Mouse (Mus musculus) liver, embryonic 15.5 days (tissue): ENCODE measurements around the gene Alg12. TPM values are rescaled to one million over a fixed set of nuclear protein-coding genes. Genes with fewer than 3 reads are reported as not detected.

Experiments
- ATAC-seq: fragments of 200-750 bp; cut with Nextera tagmentation; 2 replicates; pipeline ENCODE4 v1.8.0; 2017; ENCODE audit warnings: moderate number of reproducible peaks, mild to moderate bottlenecking, moderate library complexity; ENCODE audit not compliant: insufficient read depth
- H3K27ac ChIP-seq: fragments of 300-500 bp; sonication (generic); replicated peaks from 2 replicates; pipeline ENCODE4 v1.5.1; 2015; ENCODE audit warnings: mild to moderate bottlenecking, inconsistent platforms
- H3K27me3 ChIP-seq: fragments of 300-500 bp; sonication (generic); 2 replicates; pipeline ENCODE4 v1.6.1; 2015; ENCODE audit warnings: mild to moderate bottlenecking, inconsistent platforms
- H3K36me3 ChIP-seq: fragments of 300-500 bp; sonication (generic); replicated peaks from 2 replicates; pipeline ENCODE4 v1.6.1; 2015; ENCODE audit warnings: moderate library complexity, mild to moderate bottlenecking, inconsistent platforms
- H3K4me1 ChIP-seq: fragments of 300-500 bp; sonication (generic); replicated peaks from 2 replicates; pipeline ENCODE4 v1.6.1; 2015; ENCODE audit warnings: inconsistent platforms
- H3K4me2 ChIP-seq: fragments of 300-500 bp; sonication (generic); 2 replicates; pipeline ENCODE4 v1.6.1; 2015; ENCODE audit warnings: moderate library complexity, mild to moderate bottlenecking, inconsistent platforms
- H3K4me3 ChIP-seq: fragments of 300-500 bp; sonication (generic); replicated peaks from 2 replicates; pipeline ENCODE4 v1.5.1; 2015; ENCODE audit warnings: mild to moderate bottlenecking, inconsistent platforms
- H3K9ac ChIP-seq: fragments of 300-500 bp; sonication (generic); 2 replicates; pipeline ENCODE4 v1.6.1; 2015; ENCODE audit warnings: moderate library complexity, mild to moderate bottlenecking, inconsistent platforms
- H3K9me3 ChIP-seq: fragments of 300-500 bp; sonication (generic); replicated peaks from 2 replicates; pipeline ENCODE4 v1.6.1; 2016; ENCODE audit warnings: inconsistent platforms
- WGBS: fragments of 180-500 bp; shearing (Covaris S2); methylation state at CpG from one replicate; pipeline ENCODE4 v1.1.7; 2015; ENCODE audit warnings: mixed read lengths; ENCODE audit not compliant: insufficient replicate concordance; 5-methylcytosine and 5-hydroxymethylcytosine counted together
- polyA plus RNA-seq: library from polyadenylated mRNA; unstranded; fragments of >200 nt; fragmentation: Nextera tagmentation; extraction: Ambion mirVana; gene quantifications from 2 replicates; pipeline ENCODE4 v1.2.1, GENCODE M21; 2015

Gene Alg12
- polyA plus RNA-seq, 1 experiment from 2014 or later, result 5.5 TPM

GRCm38 (mm10) chr15:88841580-88842299 is 22.6 kb upstream of the Alg12 start:
- ATAC-seq, result no peak
- WGBS, result 54% methylated on average over 3 of the region's 3 CpGs

GRCm38 (mm10) chr15:88841160-88841559 is 22.0 kb upstream of the Alg12 start:
- Histone ChIP-seq H3K9me3 (no peaks in the 10 kb centered on the region), H3K4me2 (no peak overlapping the region), H3K27me3 (peaks cover 20% of the 10 kb centered on the region), H3K4me1 (peaks cover 16% of the 10 kb centered on the region), H3K36me3 (no peaks in the 10 kb centered on the region), H3K4me3 (no peak overlapping the region), H3K9ac (no peak overlapping the region), H3K27ac (no peak overlapping the region)
- no peak for ATAC-seq
- 82% methylated on average over 2 of the region's 2 CpGs for WGBS

More at GRCm38 (mm10) chr15:88841580-88842299, 22.6 kb upstream of the Alg12 start:
- H3K4me1 ChIP-seq, result peaks cover 16% of the 10 kb centered on the region
- no peaks in the 10 kb centered on the region for H3K9me3 ChIP-seq
- no peak overlapping the region for H3K4me2 ChIP-seq
- H3K9ac ChIP-seq, result no peak overlapping the region
- H3K27ac ChIP-seq, result no peak overlapping the region
- peaks cover 20% of the 10 kb centered on the region for H3K27me3 ChIP-seq
- no peak overlapping the region for H3K4me3 ChIP-seq
- no peaks in the 10 kb centered on the region for H3K36me3 ChIP-seq

GRCm38 (mm10) chr15:88840126-88840525 is 21.0 kb upstream of the Alg12 start:
- Histone ChIP-seq H3K27ac (no peak overlapping the region), H3K9me3 (no peaks in the 10 kb centered on the region), H3K4me1 (peaks cover 16% of the 10 kb centered on the region), H3K9ac (no peak overlapping the region), H3K4me3 (no peak overlapping the region), H3K36me3 (no peaks in the 10 kb centered on the region), H3K27me3 (peaks cover 24% of the 10 kb centered on the region), H3K4me2 (no peak overlapping the region)
- WGBS, result 59% methylated on average over 10 of the region's 10 CpGs
- no peak for ATAC-seq

GRCm38 (mm10) chr15:88839271-88839670 is 20.2 kb upstream of the Alg12 start:
- 32% methylated on average over 9 of the region's 9 CpGs for WGBS
- H3K27ac ChIP-seq, result no peak overlapping the region
- H3K4me2 ChIP-seq, result no peak overlapping the region
- H3K4me1 ChIP-seq, result peaks cover 16% of the 10 kb centered on the region
- H3K9me3 ChIP-seq, result no peaks in the 10 kb centered on the region
- peaks cover 24% of the 10 kb centered on the region for H3K27me3 ChIP-seq
- no peak overlapping the region for H3K9ac ChIP-seq
- ATAC-seq, result 0 out of 2 replicates have a peak, but pooled peaks have one; percentile 11
- H3K36me3 ChIP-seq, result no peaks in the 10 kb centered on the region
- no peak overlapping the region for H3K4me3 ChIP-seq

GRCm38 (mm10) chr15:88837977-88838376 is 18.9 kb upstream of the Alg12 start:
- WGBS, result 3% methylated on average over 11 of the region's 11 CpGs
- H3K4me2 ChIP-seq, result peak overlapping the region; percentile 65
- H3K27ac ChIP-seq, result peak overlapping the region; percentile 45; the same call in 1 of the 2 replicates

GRCm38 (mm10) chr15:88837199-88837932 is 18.2 kb upstream of the Alg12 start:
- WGBS, result under 1% methylated on average over 39 of the region's 39 CpGs
- peak; percentile 76 for ATAC-seq
- Histone ChIP-seq H3K4me3 (peak overlapping the region; percentile 56), H3K9ac (no peak overlapping the region), H3K27ac (peak overlapping the region; percentile 59), H3K27me3 (peaks cover 24% of the 10 kb centered on the region), H3K36me3 (no peaks in the 10 kb centered on the region), H3K9me3 (no peaks in the 10 kb centered on the region), H3K4me2 (peak overlapping the region; percentile 65), H3K4me1 (peaks cover 16% of the 10 kb centered on the region)

More at GRCm38 (mm10) chr15:88837977-88838376, 18.9 kb upstream of the Alg12 start:
- Histone ChIP-seq H3K4me1 (peaks cover 16% of the 10 kb centered on the region), H3K9ac (no peak overlapping the region), H3K9me3 (no peaks in the 10 kb centered on the region), H3K27me3 (peaks cover 24% of the 10 kb centered on the region), H3K36me3 (no peaks in the 10 kb centered on the region), H3K4me3 (peak overlapping the region; percentile 56)
- no peak for ATAC-seq

- peak overlapping the region; percentile 16; the same call in 1 of the 2 replicates for H3K27ac ChIP-seq
- peak overlapping the region; percentile 65 for H3K4me2 ChIP-seq
- H3K9me3 ChIP-seq, result no peaks in the 10 kb centered on the region
- peaks cover 20% of the 10 kb centered on the region for H3K4me1 ChIP-seq
- H3K9ac ChIP-seq, result peak overlapping the region; percentile 12; the same call in 1 of the 2 replicates
- H3K27me3 ChIP-seq, result peaks cover 24% of the 10 kb centered on the region
- peak overlapping the region; percentile 56; the same call in 1 of the 2 replicates for H3K4me3 ChIP-seq
- no peak for ATAC-seq
- WGBS, result 46% methylated on average over 5 of the region's 5 CpGs
- H3K36me3 ChIP-seq, result no peaks in the 10 kb centered on the region
Measured at GRCm38 (mm10) chr15:88836571-88836970, 17.5 kb upstream of the Alg12 start.

- no peak for ATAC-seq
- Histone ChIP-seq H3K4me1 (peaks cover 20% of the 10 kb centered on the region), H3K27ac (0 out of 2 replicates have a peak overlapping the region, but pooled peaks have one; percentile 16), H3K4me2 (0 out of 2 replicates have a peak overlapping the region, but pooled peaks have one; percentile 65), H3K9me3 (no peaks in the 10 kb centered on the region), H3K27me3 (peaks cover 24% of the 10 kb centered on the region), H3K36me3 (no peaks in the 10 kb centered on the region), H3K4me3 (no peak overlapping the region), H3K9ac (no peak overlapping the region)
- whole genome bisulfite sequencing, result 68% methylated on average over 6 of the region's 6 CpGs
Measured at GRCm38 (mm10) chr15:88836031-88836430, 16.9 kb upstream of the Alg12 start.

GRCm38 (mm10) chr15:88832536-88832935 is 13.4 kb upstream of the Alg12 start:
- no peak overlapping the region for H3K4me3 ChIP-seq
- H3K27ac ChIP-seq, result no peak overlapping the region
- 63% methylated on average over 9 of the region's 9 CpGs for WGBS
- H3K9me3 ChIP-seq, result no peaks in the 10 kb centered on the region
- peaks cover 15% of the 10 kb centered on the region for H3K4me1 ChIP-seq
- no peak overlapping the region for H3K4me2 ChIP-seq
- peaks cover 10% of the 10 kb centered on the region for H3K27me3 ChIP-seq
- no peak overlapping the region for H3K9ac ChIP-seq
- no peaks in the 10 kb centered on the region for H3K36me3 ChIP-seq
- ATAC-seq, result no peak

GRCm38 (mm10) chr15:88831482-88831881 is 12.4 kb upstream of the Alg12 start:
- WGBS, result 53% methylated on average over 5 of the region's 5 CpGs
- H3K4me3 ChIP-seq, result no peak overlapping the region
- no peaks in the 10 kb centered on the region for H3K9me3 ChIP-seq
- H3K36me3 ChIP-seq, result no peaks in the 10 kb centered on the region
- ATAC-seq, result no peak
- 0 out of 2 replicates have a peak overlapping the region, but pooled peaks have one; percentile 3 for H3K27ac ChIP-seq
- H3K27me3 ChIP-seq, result peaks cover 4% of the 10 kb centered on the region; the same call in 1 of the 2 replicates
- no peak overlapping the region for H3K4me2 ChIP-seq
- peaks cover 10% of the 10 kb centered on the region for H3K4me1 ChIP-seq
- no peak overlapping the region for H3K9ac ChIP-seq

GRCm38 (mm10) chr15:88830696-88831095 is 11.6 kb upstream of the Alg12 start:
- peaks cover 10% of the 10 kb centered on the region; the same call in 1 of the 2 replicates for H3K4me1 ChIP-seq
- 0 out of 2 replicates have a peak, but pooled peaks cover 4% of the 10 kb centered on the region for H3K36me3 ChIP-seq
- 0 out of 2 replicates have a peak, but pooled peaks cover 4% of the 10 kb centered on the region for H3K27me3 ChIP-seq
- no peaks in the 10 kb centered on the region for H3K9me3 ChIP-seq
- 59% methylated on average over 5 of the region's 5 CpGs for WGBS
- no peak overlapping the region for H3K4me3 ChIP-seq
- ATAC-seq, result no peak
- no peak overlapping the region for H3K27ac ChIP-seq
- H3K4me2 ChIP-seq, result no peak overlapping the region
- no peak overlapping the region for H3K9ac ChIP-seq
